Mouse (Mus musculus): ENCODE results near the gene Slc2a13.

Gene Slc2a13

GRCm38 (mm10) chr15:91573111-91573538 is at the start of gene Slc2a13:
Gene Slc2a13 (minus strand): TSS chr15:91573261.
- DNase-seq (ENCODE audit: low spot score), result peak; percentile 96

GRCm38 (mm10) chr15:91616016-91616415 is 43.0 kb upstream of the Slc2a13 start:
- no peak for DNase-seq (ENCODE audit: low spot score)

GRCm38 (mm10) chr15:91615532-91615931 is 42.5 kb upstream of the Slc2a13 start:
- no peak for DNase-seq (ENCODE audit: low spot score)

- DNase-seq (ENCODE audit: low spot score), result no peak
Measured at GRCm38 (mm10) chr15:91613981-91614665, 41.1 kb upstream of the Slc2a13 start.

GRCm38 (mm10) chr15:91609713-91610112 is 36.7 kb upstream of the Slc2a13 start:
- peak; percentile 83 for DNase-seq (ENCODE audit: low spot score)

DNA sequence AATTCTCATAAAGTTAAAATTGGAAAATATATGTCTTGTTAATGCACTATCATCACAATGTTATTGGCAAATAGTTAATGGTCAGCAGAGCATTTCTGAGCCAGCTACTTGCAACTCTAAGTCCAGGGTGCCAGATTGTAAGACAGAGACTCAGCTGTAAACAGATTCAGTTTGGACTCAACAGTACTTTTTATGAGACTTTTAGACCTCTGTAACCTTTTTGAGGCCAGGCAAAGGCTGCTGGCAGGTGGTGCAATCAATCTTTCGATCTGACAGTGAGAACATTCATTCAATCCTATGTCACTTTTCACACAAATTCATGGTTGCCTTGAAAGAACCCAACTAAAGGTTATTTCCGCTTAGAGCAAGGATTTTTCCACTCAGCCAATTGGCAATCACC is 35.8 kb upstream of the Slc2a13 start:
- DNase-seq (ENCODE audit: low spot score), result no peak

DNA sequence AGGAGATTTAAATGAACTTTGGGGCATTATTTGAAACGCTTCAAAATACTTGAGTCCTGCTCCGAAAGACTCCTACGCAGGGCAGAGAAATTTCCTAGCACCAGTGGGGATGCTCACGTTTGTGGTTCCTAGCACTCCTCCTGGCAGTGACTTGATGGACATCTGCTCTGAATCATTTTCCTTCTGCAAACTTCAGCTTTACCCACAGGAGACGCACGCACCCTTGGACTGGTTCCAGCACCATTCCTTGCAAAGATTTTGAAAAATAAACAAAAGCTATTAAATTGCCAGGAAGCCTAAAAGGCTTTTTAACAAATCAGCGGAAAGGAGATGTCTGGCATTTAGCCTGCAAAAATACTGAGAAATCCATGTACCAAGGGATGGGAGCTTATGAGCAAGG is 28.1 kb upstream of the Slc2a13 start:
- DNase-seq (ENCODE audit: low spot score), result no peak

DNA sequence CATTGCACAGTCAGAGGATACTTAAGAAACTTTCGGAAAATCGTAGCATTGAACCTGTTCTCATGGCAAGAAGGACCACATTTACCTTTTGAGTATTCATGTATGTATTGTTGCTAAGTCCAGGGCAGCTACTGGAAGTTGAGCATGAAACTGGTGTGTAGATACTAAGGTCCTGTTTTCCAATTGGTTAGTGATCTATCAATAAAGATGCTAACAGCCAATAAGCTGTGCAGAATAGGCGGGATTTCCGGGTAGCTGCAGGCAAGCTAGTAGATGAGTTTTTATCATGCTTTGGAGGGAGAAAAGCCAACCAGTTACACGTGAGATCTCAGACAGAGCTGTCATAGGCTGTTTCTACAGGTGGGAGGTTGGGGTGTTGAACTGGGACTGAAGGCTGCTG is 24.2 kb upstream of the Slc2a13 start:
- DNase-seq (ENCODE audit: low spot score), result no peak

DNA sequence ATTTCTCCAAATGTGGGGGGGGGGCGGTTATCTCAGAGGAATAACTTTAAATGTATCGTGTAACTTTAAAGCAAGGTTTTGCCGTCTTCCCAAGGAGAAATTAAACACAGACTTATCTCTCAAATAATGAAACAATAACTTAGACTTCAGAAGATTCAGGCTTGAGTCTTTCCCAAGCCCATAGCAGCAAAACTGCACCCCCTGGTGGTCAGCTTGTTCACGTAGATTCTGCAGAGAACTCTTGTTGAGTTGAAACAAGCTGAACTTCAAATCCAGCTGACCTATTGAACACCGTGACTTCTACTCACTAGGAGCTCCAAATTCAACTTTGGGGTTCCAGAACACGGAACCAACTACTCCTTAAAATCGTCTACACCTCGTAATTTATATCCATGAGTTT is 1.4 kb upstream of the Slc2a13 start:
- peak; percentile 89 for DNase-seq (ENCODE audit: low spot score)

DNA sequence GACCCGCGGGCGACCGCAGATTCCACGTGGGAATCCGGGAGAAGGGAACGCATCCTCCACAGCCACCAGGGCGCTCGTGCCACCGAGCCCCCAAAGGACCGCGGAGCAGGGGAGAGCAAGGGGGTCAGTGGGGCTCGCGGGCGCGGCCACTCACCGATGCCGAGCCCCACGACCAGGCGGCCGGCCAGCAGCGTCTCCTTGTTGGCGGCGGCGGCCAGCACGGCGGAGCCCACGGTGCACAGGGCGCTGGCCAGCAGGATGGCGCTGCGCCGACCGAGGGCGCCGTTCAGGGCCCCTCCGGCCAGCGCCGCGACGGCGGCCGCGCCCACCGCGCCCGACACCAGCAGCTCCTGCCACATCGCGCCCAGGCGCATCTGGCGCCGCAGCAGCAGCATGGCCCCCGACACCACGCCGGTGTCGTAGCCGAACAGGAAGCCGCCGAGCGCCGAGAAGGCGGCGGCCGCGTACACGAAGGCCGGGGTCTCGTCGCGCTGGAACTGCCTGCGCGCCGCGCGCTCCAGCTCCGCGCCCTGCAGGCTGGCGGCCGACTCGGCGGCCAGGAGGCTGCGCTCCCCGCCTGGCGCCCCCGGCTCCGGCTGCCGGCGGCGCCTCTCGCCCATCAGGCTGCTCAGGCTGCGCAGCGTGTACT is 516 bp downstream of the Slc2a13 start:
- peak; percentile 64 for DNase-seq (ENCODE audit: low spot score)

DNA sequence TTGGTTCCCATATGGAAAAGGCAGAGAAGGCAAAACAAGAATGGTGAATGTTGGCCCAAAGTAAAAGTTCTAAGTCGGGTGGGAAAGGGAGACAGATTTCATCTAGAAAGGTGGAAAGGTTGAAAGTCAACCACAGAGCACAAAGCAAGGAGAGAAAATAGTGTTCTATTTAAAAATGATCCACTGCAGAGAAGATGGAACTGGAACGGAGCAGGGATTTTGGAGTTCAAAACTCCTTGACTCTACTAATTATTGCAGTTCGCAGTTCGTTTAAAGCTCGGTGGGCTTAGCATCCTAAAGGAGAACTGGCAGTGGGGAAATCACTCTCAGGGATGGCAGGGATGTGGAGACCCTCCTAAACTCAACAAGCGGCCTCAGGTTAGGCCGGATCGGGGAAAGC is 1.1 kb downstream of the Slc2a13 start:
- peak; percentile 8 for DNase-seq (ENCODE audit: low spot score)

GRCm38 (mm10) chr15:91566784-91567183 is 6.3 kb downstream of the Slc2a13 start:
- no peak for DNase-seq (ENCODE audit: low spot score)

DNA sequence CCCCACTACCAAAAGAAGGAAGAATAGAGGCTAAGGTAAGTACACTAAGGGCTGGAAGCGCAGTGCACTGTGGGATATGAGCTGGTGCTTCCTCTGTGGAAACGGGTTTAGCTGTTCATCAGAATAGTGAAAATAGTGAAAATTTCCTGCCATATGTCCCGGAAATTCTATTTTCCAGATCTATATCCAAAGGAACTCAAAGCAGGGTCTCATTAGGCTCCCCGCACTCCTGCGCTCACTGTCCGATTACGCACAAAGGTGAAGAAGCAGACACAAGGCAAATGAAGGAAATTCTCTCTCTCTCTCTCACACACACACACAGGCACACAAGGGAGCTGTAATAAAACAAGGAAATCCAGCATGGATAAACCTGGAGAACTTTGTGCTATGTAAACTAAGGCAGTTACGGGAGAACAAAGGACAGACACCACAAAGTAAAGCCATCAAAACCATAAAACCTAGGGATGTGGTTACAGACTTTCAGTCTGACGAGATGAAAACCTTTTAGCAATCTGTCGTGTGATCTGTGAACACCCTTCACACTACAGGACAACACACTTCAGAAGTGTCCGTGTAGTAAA is 7.9 kb downstream of the Slc2a13 start:
- DNase-seq (ENCODE audit: low spot score), result no peak

DNA sequence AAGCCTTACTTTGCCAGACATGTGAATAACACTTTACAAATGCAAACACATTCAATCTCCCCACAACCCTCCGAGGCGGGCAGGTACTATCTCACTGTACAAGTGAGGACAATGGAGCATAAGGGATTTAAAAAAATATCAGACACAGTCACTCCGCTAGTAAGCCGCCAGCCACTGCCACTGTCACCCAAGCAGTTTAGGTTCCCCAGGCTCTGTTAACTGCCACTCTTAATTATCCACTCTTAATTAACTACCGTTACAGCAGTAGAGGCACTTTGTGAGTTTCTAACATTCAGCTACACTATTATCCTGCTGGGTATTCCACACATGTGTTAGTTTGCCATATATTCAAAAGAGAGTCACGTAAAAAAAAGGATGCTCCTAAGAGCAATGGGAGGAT is 11.3 kb downstream of the Slc2a13 start:
- no peak for DNase-seq (ENCODE audit: low spot score)

GRCm38 (mm10) chr15:91555336-91555736 is 17.7 kb downstream of the Slc2a13 start:
- DNase-seq (ENCODE audit: low spot score), result no peak

- DNase-seq (ENCODE audit: low spot score), result no peak
Measured at GRCm38 (mm10) chr15:91548586-91549268, 24.3 kb downstream of the Slc2a13 start.

DNA sequence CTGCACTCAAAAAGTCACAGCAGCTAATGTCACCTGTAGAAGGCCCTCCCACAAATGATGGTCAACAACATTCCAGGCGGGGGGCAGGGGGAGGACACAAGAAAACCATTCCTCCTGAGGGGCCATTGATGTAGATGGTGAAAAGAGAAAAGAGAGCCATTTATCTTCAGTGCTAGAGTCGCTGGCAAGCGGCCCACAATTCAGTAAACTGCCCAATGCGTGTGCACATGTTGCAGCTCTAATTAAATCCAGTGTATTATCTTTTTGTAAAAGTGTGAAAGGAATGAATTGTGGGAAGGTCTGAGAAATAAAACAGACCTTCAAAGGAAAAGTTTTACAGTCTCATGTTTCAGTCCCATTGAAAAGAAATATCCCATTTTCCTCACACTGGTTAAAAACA is 28.5 kb downstream of the Slc2a13 start:
- no peak for DNase-seq (ENCODE audit: low spot score)

GRCm38 (mm10) chr15:91538439-91538838 is 34.6 kb downstream of the Slc2a13 start:
- DNase-seq (ENCODE audit: low spot score), result no peak

GRCm38 (mm10) chr15:91526876-91527275 is 46.2 kb downstream of the Slc2a13 start:
- DNase-seq (ENCODE audit: low spot score), result no peak

- DNase-seq (ENCODE audit: low spot score), result no peak
Measured at GRCm38 (mm10) chr15:91526166-91526565, 46.9 kb downstream of the Slc2a13 start.

GRCm38 (mm10) chr15:91524451-91524850 is 48.6 kb downstream of the Slc2a13 start:
- DNase-seq (ENCODE audit: low spot score), result no peak

DNA sequence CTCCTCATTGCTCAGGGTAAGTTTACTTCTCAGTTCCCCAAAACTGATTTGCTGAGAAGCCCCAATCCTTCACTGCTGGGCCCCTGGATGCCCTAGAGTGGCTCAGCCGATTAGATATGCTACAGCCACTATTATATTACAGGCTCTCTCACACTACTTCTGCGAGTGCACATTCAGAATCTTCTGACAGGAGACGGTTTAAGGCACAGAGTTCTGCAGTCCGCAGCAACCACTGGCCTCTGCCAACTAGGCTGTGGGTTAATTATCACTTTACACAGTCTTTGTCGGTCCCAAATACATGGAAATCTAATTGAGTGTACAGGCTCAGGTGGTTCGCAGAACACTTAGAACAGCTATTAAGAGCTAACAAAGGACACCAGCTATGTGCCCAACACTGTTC is 69.8 kb downstream of the Slc2a13 start:
- no peak for DNase-seq (ENCODE audit: low spot score)

- DNase-seq (ENCODE audit: low spot score), result no peak
Measured at GRCm38 (mm10) chr15:91502661-91503060, 70.4 kb downstream of the Slc2a13 start.
